Mouse (Mus musculus) brain, embryonic 14.5 days (tissue): ENCODE measurements around the gene Stap1.

ENCODE experiments used
- CTCF ChIP-seq: fragments of 200-500 bp; IDR thresholded peaks from 2 replicates; pipeline ENCODE4 v1.5.1; 2012; ENCODE audit warnings: inconsistent platforms, mild to moderate bottlenecking, moderate library complexity, borderline replicate concordance; ENCODE audit not compliant: insufficient read depth, insufficient read length; ENCODE audit errors: extremely low read depth
- POLR2A ChIP-seq: fragments of 200-500 bp; IDR thresholded peaks from 2 replicates; pipeline ENCODE4 v1.6.1; 2012; ENCODE audit warnings: mild to moderate bottlenecking, inconsistent platforms, borderline replicate concordance; ENCODE audit not compliant: poor library complexity, insufficient read depth, insufficient read length, severe bottlenecking; ENCODE audit errors: extremely low read depth

DNA sequence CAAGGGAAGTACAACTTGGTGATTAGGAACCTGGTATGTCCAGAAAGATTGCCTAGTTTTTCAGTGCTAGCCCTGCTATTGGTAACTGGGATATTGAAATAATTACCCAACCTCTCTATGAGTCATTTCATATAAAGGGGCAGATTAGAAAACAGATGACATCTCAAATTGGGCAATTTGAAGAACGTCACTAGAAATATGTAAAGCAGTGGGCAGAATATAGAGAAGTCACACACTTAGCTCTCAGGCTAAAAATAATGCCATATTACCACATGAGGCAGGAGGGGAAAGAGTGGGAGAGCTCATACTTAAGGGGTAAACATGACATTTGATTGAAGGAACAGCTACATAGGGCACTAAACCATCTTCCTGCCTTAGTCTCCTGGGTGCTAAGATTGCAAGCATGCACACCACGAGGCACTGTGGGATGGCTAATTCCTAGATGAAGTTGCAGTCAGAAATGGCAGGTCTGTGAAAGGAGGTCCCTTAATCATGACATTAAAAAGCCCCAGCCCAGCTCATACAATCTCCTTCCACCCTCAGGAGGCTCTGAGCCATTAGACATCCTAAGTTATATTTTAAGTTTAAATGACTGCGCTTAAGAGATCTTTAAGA lies 7.3 kb downstream of the Stap1 start:
- no peak for TF ChIP-seq POLR2A
- TF ChIP-seq CTCF: no peak
